ENCODE assay signal across 13 mouse cellular contexts in the genomic region with DNA sequence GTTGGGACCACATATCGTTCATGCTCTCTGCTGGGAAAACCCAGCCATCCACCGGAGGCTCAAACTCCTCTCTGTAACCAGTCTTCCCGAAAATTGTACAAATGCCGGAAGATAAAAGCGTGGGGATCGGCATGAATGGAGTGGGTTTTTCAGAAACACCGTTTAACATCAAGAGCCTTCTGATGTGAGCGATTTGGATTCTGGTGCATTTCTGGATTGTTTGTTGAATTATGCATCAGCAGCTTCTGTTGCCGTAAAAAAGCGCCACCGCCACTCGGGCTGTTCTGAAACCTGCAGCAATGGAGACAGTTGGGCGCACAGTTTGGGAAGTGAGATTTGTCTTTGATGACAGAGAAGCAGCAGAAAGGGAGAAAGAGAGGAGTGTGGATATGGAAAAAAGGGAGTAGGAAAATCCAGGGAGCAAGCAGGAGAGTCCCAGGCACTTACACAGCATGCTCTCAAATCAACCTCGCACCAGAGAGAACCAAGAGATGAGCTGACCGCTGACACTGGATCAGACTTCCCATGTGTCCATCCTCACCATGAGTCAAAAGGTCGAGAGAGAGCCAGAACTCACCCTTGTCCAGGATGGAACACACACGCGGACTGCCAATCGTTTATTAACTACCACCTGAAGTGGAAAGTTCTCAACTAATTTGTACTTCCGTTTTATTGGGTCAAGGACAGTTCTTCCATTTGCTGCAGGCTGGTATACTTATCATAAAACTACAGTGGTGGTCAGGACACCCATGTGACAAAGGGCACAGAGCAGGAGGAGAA.
DNase-seq lines count a peak whose midpoint lies in the region; ATAC-seq and TF ChIP-seq lines count a peak whose summit lies in the region.
"Had no signal": no experiment of that assay in that cellular context is flagged by ENCODE, and none has a peak within 500 bp of the region (broad histone marks: within the 10 kb centered on the region; RNA-seq: fewer than 3 reads in every experiment).

No protein-coding gene starts in this region.

- H3K4me3 ChIP-seq in forebrain, postnatal 0 days (ENCODE audit: low read depth, low read length), result no peak overlapping the region
- H3K4me3 ChIP-seq in forebrain, embryonic 13.5 days, result no peak overlapping the region
- no peak overlapping the region for H3K4me3 ChIP-seq in left cerebral cortex, adult 2 months
- H3K4me3 ChIP-seq in midbrain, embryonic 16.5 days (ENCODE audit: low read depth, low read length), result no peak overlapping the region
- H3K4me3 ChIP-seq: erythroblast, embryonic 14.5 days; heart, embryonic 10.5 days had no signal

- intact Hi-C loops in left cerebral cortex, postnatal 14 days (cut with DNase I), result no loop called here
- intact Hi-C loops in left cerebral cortex, adult 2 months (cut with DNase I), result no loop called here

- H3K4me1 ChIP-seq in forebrain, postnatal 0 days (ENCODE audit: insufficient read depth), result peaks cover 21% of the 10 kb centered on the region
- peaks cover 45% of the 10 kb centered on the region for H3K4me1 ChIP-seq in forebrain, embryonic 13.5 days
- H3K4me1 ChIP-seq in midbrain, embryonic 16.5 days (ENCODE audit: control insufficient read depth, insufficient read depth, low read length), result peaks cover 2% of the 10 kb centered on the region; the same call in 1 of the 2 replicates

- H3K27me3 ChIP-seq in forebrain, postnatal 0 days (ENCODE audit: insufficient read depth, low read length), result no peaks in the 10 kb centered on the region
- H3K27me3 ChIP-seq in forebrain, embryonic 13.5 days, result no peaks in the 10 kb centered on the region
- H3K27me3 ChIP-seq in midbrain, embryonic 16.5 days (ENCODE audit: control insufficient read depth, insufficient read depth, low read depth, low read length), result no peaks in the 10 kb centered on the region

- ATAC-seq in forebrain, postnatal 0 days, result peak; percentile 42; the same call in 1 of the 2 replicates
- ATAC-seq in forebrain, embryonic 13.5 days, result no peak
- no peak for ATAC-seq in midbrain, embryonic 16.5 days

- 64% methylated on average over 20 of the region's 20 CpGs for WGBS in forebrain, postnatal 0 days
- 90% methylated on average over 20 of the region's 20 CpGs for WGBS in forebrain, embryonic 13.5 days
- WGBS in midbrain, embryonic 16.5 days, result 72% methylated on average over 20 of the region's 20 CpGs

- TF ChIP-seq CTCF in forebrain, postnatal 0 days (IDR thresholded peaks at IDR 0.05; ENCODE audit: low read depth), result no peak
- TF ChIP-seq CTCF in left cerebral cortex, adult 2 months (IDR thresholded peaks at IDR 0.05), result no peak

- no peaks in the 10 kb centered on the region for H3K36me3 ChIP-seq in forebrain, postnatal 0 days (ENCODE audit: insufficient read depth)
- no peaks in the 10 kb centered on the region for H3K36me3 ChIP-seq in forebrain, embryonic 13.5 days (ENCODE audit: poor library complexity, severe bottlenecking)
- H3K36me3 ChIP-seq in midbrain, embryonic 16.5 days (ENCODE audit: control insufficient read depth, insufficient read depth, low read length), result no peaks in the 10 kb centered on the region
- H3K36me3 ChIP-seq: heart, embryonic 10.5 days had no signal

- H3K9me3 ChIP-seq in forebrain, postnatal 0 days (ENCODE audit: low read length), result no peaks in the 10 kb centered on the region
- H3K9me3 ChIP-seq in forebrain, embryonic 13.5 days (replicated peaks), result no peaks in the 10 kb centered on the region
- H3K9me3 ChIP-seq in midbrain, embryonic 16.5 days (replicated peaks; ENCODE audit: control insufficient read depth, low read length, poor library complexity, severe bottlenecking), result no peaks in the 10 kb centered on the region
- H3K9me3 ChIP-seq: heart, embryonic 10.5 days had no signal

- no peak overlapping the region for H3K9ac ChIP-seq in forebrain, postnatal 0 days
- H3K9ac ChIP-seq in forebrain, embryonic 13.5 days, result no peak overlapping the region
- no peak overlapping the region for H3K9ac ChIP-seq in midbrain, embryonic 16.5 days (ENCODE audit: low read depth, low read length)

- DNase-seq in forebrain, postnatal 0 days, result peak; percentile 78
- DNase-seq in left cerebral cortex, postnatal 14 days (ENCODE audit: low spot score in 2 of 2), result peak; percentile 42 to 51
- no peak for DNase-seq in left cerebral cortex, adult 2 months (ENCODE audit: extremely low spot score in 1 of 2, low spot score in 2 of 2)
- DNase-seq in kidney, postnatal 14 days, result peak; percentile 28
- DNase-seq in spleen, postnatal 14 days (ENCODE audit: low spot score in 2 of 2), result no peak
- no peak for DNase-seq in thymus, postnatal 25 days
- DNase-seq: cerebellum, adult 9-11 months; gastrocnemius, postnatal 10 days; spleen, adult 18-20 months had no signal

- H3K4me2 ChIP-seq in forebrain, postnatal 0 days (ENCODE audit: low read depth), result no peak overlapping the region
- H3K4me2 ChIP-seq in forebrain, embryonic 13.5 days, result no peak overlapping the region
- peak overlapping the region; percentile 13; the same call in 1 of the 2 replicates for H3K4me2 ChIP-seq in midbrain, embryonic 16.5 days (ENCODE audit: low read length)

- 0 out of 2 replicates have a peak overlapping the region, but pooled peaks have one; percentile 31 for H3K27ac ChIP-seq in forebrain, postnatal 0 days (ENCODE audit: low read depth, low read length)
- H3K27ac ChIP-seq in forebrain, embryonic 13.5 days, result no peak overlapping the region
- no peak overlapping the region; the same call in 1 of the 2 replicates for H3K27ac ChIP-seq in left cerebral cortex, adult 2 months
- no peak overlapping the region for H3K27ac ChIP-seq in midbrain, embryonic 16.5 days (ENCODE audit: low read length)
- H3K27ac ChIP-seq: heart, embryonic 10.5 days had no signal

Comparison
In these comparisons a context has a peak if more than half of its experiments do, and no peak if none do; other contexts are left out.
1. DNase-seq: peak in forebrain, postnatal 0 days (single experiment), left cerebral cortex, postnatal 14 days (2 of 2) and kidney, postnatal 14 days (single experiment); none in left cerebral cortex, adult 2 months (0 of 2), spleen, postnatal 14 days (0 of 2) and thymus, postnatal 25 days (single experiment).